Mouse (Mus musculus): ENCODE measurements at regions not wholly inside any gene's neighbourhood (a gene's known extent, or its start where the extent isn't known, plus 50 kb on each side); places are given as distances from the start of the nearest gene placed in this dataset.

GRCm38 (mm10) chr1:73618551-73619170, 505.6 kb downstream of the Tns1 start:
- peak; percentile 39 for DNase-seq (ENCODE audit: low spot score)

GRCm38 (mm10) chr1:73593653-73594385, 530.4 kb downstream of the Tns1 start:
- Histone ChIP-seq H3K36me3 (no peaks in the 10 kb centered on the region), H3K9me3 (no peaks in the 10 kb centered on the region)
- WGBS = 88% methylated on average over 9 of the region's 9 CpGs

More at GRCm38 (mm10) chr1:73618551-73619170, 505.6 kb downstream of the Tns1 start:
- no peak overlapping the region for H3K27ac ChIP-seq
- H3K4me3 ChIP-seq = no peak overlapping the region
- H3K4me1 ChIP-seq (replicated peaks) = no peaks in the 10 kb centered on the region
- H3K9me3 ChIP-seq = no peaks in the 10 kb centered on the region
- WGBS = 47% methylated on average over 4 of the region's 4 CpGs
- H3K27me3 ChIP-seq (ENCODE audit: insufficient read depth, poor library complexity, severe bottlenecking) = no peaks in the 10 kb centered on the region
- no peaks in the 10 kb centered on the region for H3K36me3 ChIP-seq

DNA sequence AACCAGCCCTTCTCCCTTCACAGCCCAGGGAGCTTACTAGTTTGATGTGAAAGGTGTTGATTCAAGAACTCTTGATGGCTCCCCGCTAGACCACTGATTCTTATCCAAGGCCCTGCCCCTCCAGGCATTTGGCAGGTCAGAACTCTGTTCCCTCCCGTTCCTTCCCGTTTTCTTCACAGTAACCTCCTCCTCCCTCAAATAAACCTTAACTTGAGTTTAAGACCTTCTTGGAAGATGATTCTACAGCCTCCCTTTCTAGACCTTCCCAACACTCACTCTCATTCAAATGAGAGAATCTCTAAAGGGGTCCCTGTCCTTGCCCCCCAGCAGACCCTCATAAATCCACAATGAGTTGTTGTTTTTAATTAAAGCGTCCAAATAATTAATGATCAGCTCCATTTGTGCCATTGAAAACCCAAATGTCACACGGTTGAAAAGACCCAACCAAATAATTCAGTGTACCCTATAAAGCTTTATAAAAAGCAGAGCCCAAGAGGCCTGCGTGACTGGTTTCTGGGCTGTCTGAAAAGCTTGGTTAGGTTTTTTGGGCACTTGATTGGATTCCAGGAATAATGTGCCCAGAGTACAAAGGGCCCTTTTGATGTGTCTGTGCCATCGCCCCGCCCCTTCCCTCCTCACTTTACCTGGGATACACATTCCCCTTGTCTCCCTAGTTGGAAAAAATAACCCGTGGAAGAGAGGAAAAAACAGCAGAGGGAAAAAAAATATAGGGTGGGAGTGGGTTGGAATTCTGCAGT, 532.7 kb downstream of the Tns1 start:
- H3K9me3 ChIP-seq = no peaks in the 10 kb centered on the region
- H3K27me3 ChIP-seq (ENCODE audit: insufficient read depth, poor library complexity, severe bottlenecking) = no peaks in the 10 kb centered on the region
- DNase-seq (ENCODE audit: low spot score) = no peak
- H3K4me3 ChIP-seq = no peak overlapping the region
- H3K36me3 ChIP-seq = no peaks in the 10 kb centered on the region
- 0 out of 2 replicates have a peak, but pooled peaks cover 6% of the 10 kb centered on the region for H3K4me1 ChIP-seq (replicated peaks)
- H3K27ac ChIP-seq = no peak overlapping the region
- 65% methylated on average over 9 of the region's 9 CpGs for WGBS

More at GRCm38 (mm10) chr1:73593653-73594385, 530.4 kb downstream of the Tns1 start:
- H3K4me1 ChIP-seq (replicated peaks) = 0 out of 2 replicates have a peak, but pooled peaks cover 6% of the 10 kb centered on the region
- no peaks in the 10 kb centered on the region for H3K27me3 ChIP-seq (ENCODE audit: insufficient read depth, poor library complexity, severe bottlenecking)
- no peak overlapping the region for H3K4me3 ChIP-seq
- no peak for DNase-seq (ENCODE audit: low spot score)
- no peak overlapping the region for H3K27ac ChIP-seq

DNA sequence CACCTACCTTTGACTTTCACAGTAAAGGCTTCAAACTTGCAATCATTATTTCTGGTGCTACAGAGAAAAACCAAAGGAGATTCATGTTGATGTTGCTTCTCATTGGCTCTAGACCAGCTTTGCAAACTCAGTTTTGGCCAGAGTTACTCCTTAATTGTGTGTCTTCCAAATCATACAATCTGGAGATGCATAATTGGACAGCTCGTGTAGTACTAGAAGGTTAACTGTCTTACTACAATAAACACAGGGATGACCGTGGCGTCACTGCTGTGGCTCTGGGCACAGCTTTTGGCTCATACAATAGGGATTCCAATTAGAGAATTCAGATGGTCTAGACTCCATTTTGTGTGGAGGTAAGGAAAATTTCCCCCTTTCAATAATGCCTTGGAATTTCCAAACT, 544.6 kb downstream of the Tns1 start:
- Histone ChIP-seq H3K27me3 (ENCODE audit: insufficient read depth, poor library complexity, severe bottlenecking) (no peaks in the 10 kb centered on the region), H3K4me3 (no peak overlapping the region), H3K4me1 (replicated peaks) (no peaks in the 10 kb centered on the region), H3K36me3 (no peaks in the 10 kb centered on the region), H3K27ac (no peak overlapping the region), H3K9me3 (no peaks in the 10 kb centered on the region)
- 91% methylated on average over 3 of the region's 3 CpGs for WGBS
- DNase-seq (ENCODE audit: low spot score) = no peak

DNA sequence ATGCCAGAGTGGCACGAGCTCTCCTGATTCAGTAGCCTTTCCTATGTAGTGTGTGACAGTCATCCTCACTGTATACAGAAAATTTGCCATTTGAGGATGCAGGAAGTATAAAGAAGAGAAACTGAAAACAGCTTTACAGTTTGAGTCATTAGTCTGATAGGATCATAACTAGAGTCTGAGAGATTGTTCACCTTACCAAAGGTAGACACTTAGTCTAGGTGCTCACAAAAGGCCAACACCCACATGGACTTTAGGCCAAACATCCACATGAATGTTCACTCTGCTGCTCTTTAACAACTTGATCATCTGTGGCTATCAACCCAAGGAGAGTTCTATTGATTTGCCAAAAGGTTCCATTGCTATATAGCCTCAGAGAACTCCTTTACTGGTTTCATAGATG, 547.2 kb downstream of the Tns1 start:
- no peaks in the 10 kb centered on the region for H3K27me3 ChIP-seq (ENCODE audit: insufficient read depth, poor library complexity, severe bottlenecking)
- no peaks in the 10 kb centered on the region for H3K9me3 ChIP-seq
- H3K4me3 ChIP-seq = no peak overlapping the region
- no peak for DNase-seq (ENCODE audit: low spot score)
- 94% methylated on average over 1 of the region's 1 CpGs for WGBS
- H3K4me1 ChIP-seq (replicated peaks) = no peaks in the 10 kb centered on the region
- no peaks in the 10 kb centered on the region for H3K36me3 ChIP-seq
- H3K27ac ChIP-seq = no peak overlapping the region

DNA sequence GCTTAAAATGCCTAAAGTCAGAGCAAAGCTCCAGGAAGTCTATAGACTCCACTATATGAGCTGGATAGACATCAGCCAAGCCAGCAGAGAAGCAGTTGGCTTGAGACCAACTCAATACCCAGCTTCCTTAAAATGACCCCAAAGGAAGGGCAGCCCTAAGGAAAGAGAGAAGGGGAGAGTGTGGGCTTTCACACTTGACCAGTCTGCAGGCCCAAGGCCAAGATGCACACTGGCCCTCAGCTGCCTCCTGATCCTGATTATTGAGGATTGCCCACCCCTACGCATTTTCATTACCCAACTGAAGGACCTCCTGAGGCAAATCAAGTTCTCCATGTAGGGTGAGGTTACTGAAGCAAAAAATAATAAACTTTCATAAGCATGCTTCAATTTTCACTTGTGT, 548.6 kb downstream of the Tns1 start:
- Histone ChIP-seq H3K27me3 (ENCODE audit: insufficient read depth, poor library complexity, severe bottlenecking) (no peaks in the 10 kb centered on the region), H3K4me1 (replicated peaks) (no peaks in the 10 kb centered on the region), H3K36me3 (no peaks in the 10 kb centered on the region), H3K4me3 (no peak overlapping the region), H3K9me3 (no peaks in the 10 kb centered on the region), H3K27ac (no peak overlapping the region)
- 73% methylated on average over 1 of the region's 1 CpGs for WGBS
- DNase-seq (ENCODE audit: low spot score) = no peak

GRCm38 (mm10) chr1:73570944-73571343, 553.3 kb downstream of the Tns1 start:
- Histone ChIP-seq H3K27ac (no peak overlapping the region), H3K36me3 (no peaks in the 10 kb centered on the region), H3K4me3 (no peak overlapping the region), H3K27me3 (ENCODE audit: insufficient read depth, poor library complexity, severe bottlenecking) (no peaks in the 10 kb centered on the region), H3K4me1 (replicated peaks) (no peaks in the 10 kb centered on the region), H3K9me3 (no peaks in the 10 kb centered on the region)
- DNase-seq (ENCODE audit: low spot score) = no peak
- 71% methylated on average over 3 of the region's 3 CpGs for WGBS

DNA sequence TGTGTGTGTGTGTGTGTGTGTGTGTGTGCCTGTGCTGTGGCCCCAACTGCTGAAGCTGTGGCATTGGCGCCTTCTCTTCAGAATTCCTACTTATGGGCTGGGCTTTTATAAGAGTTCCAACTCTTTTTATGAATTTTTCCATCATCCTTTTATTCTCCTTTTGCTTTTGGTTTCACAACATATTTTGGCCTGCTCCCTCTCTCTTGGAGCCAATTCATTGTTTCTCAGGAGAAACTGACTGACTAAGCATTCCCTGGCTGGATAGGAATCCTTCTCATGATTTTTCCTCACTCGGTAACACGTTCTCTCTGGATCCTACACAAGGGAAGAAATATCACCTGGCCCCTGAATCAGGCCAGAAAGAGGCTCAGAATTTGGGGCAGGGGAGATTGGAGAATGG, 551.1 kb upstream of the Tnp1 start:
- no peak for DNase-seq (ENCODE audit: low spot score)
- Histone ChIP-seq H3K27ac (no peak overlapping the region), H3K27me3 (ENCODE audit: insufficient read depth, poor library complexity, severe bottlenecking) (no peaks in the 10 kb centered on the region), H3K4me3 (no peak overlapping the region), H3K9me3 (peaks cover 5% of the 10 kb centered on the region; the same call in 1 of the 2 replicates), H3K36me3 (no peaks in the 10 kb centered on the region), H3K4me1 (replicated peaks) (no peaks in the 10 kb centered on the region)
- 88% methylated on average over 3 of the region's 3 CpGs for WGBS

- H3K27me3 ChIP-seq (ENCODE audit: insufficient read depth, poor library complexity, severe bottlenecking) = no peaks in the 10 kb centered on the region
- H3K4me3 ChIP-seq = no peak overlapping the region
- H3K9me3 ChIP-seq = peaks cover 5% of the 10 kb centered on the region; the same call in 1 of the 2 replicates
- no peak for DNase-seq (ENCODE audit: low spot score)
- no peaks in the 10 kb centered on the region for H3K4me1 ChIP-seq (replicated peaks)
- no peaks in the 10 kb centered on the region for H3K36me3 ChIP-seq
- no peak overlapping the region for H3K27ac ChIP-seq
- 85% methylated on average over 1 of the region's 1 CpGs for WGBS
Measured at GRCm38 (mm10) chr1:73560594-73560993, 544.9 kb upstream of the Tnp1 start.

GRCm38 (mm10) chr1:73547877-73548276, 532.2 kb upstream of the Tnp1 start:
- Histone ChIP-seq H3K9me3 (no peaks in the 10 kb centered on the region), H3K36me3 (no peaks in the 10 kb centered on the region), H3K4me1 (replicated peaks) (no peaks in the 10 kb centered on the region), H3K27me3 (ENCODE audit: insufficient read depth, poor library complexity, severe bottlenecking) (no peaks in the 10 kb centered on the region), H3K27ac (no peak overlapping the region), H3K4me3 (no peak overlapping the region)
- DNase-seq (ENCODE audit: low spot score) = no peak
- WGBS = 90% methylated on average over 3 of the region's 3 CpGs

- no peak overlapping the region for H3K4me3 ChIP-seq
- 65% methylated on average over 6 of the region's 6 CpGs for WGBS
- 0 out of 2 replicates have a peak, but pooled peaks cover 8% of the 10 kb centered on the region for H3K4me1 ChIP-seq (replicated peaks)
- H3K9me3 ChIP-seq = no peaks in the 10 kb centered on the region
- H3K27me3 ChIP-seq (ENCODE audit: insufficient read depth, poor library complexity, severe bottlenecking) = no peaks in the 10 kb centered on the region
- H3K36me3 ChIP-seq = no peaks in the 10 kb centered on the region
- DNase-seq (ENCODE audit: low spot score) = no peak
- H3K27ac ChIP-seq = no peak overlapping the region
Measured at GRCm38 (mm10) chr1:73545401-73545800, 529.7 kb upstream of the Tnp1 start.

DNA sequence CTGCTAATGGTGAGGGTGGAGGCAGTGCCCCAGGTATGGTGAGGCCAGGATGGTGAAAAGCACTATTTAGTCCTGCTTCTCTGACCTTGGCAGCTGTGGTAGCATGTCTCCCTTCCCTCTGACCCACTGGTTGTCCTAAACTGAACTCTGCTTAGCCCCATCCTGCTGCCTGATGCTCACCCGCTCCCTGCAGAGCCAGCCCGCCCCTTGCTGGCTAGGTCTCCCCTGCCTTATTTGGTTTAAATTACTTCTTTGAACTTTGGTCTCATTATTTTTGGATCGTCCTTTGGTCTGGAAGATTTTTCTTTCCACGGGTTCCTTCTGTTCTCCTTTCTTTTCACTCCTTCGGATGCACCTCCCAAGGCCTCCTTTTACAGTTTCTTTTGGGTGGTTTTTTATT, 525.7 kb upstream of the Tnp1 start:
- Histone ChIP-seq H3K4me1 (replicated peaks) (peaks cover 8% of the 10 kb centered on the region; the same call in 1 of the 2 replicates), H3K27ac (no peak overlapping the region), H3K27me3 (ENCODE audit: insufficient read depth, poor library complexity, severe bottlenecking) (no peaks in the 10 kb centered on the region), H3K36me3 (no peaks in the 10 kb centered on the region), H3K4me3 (no peak overlapping the region), H3K9me3 (no peaks in the 10 kb centered on the region)
- WGBS = 43% methylated on average over 5 of the region's 5 CpGs
- no peak for DNase-seq (ENCODE audit: low spot score)

DNA sequence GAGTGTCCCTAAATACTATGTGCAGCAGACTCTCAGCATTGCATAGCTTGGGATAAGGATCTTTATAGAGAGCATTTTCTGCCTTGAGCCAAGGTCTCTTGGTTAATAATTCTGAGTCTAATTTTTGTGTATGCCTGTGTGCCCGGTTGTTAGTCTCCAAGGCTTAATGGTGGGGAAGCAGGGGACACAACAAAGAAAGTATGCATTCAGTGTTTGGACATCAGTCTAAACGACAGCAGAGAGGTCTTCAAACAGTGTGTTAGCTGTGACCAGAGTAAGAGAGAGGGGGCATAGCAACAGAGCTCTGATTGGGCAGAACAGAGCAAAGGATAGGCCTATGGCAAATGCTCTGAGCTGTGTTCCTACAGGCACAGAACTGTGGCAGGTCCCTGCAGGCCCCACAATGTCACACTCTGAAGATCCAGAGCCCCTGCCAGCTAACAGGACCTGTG, 522.7 kb upstream of the Tnp1 start:
- whole genome bisulfite sequencing = 58% methylated on average over 2 of the region's 2 CpGs
- peak; percentile 20 for DNase-seq (ENCODE audit: low spot score)
- H3K27me3 ChIP-seq (ENCODE audit: insufficient read depth, poor library complexity, severe bottlenecking) = no peaks in the 10 kb centered on the region
- peak overlapping the region; percentile 13; the same call in 1 of the 2 replicates for H3K27ac ChIP-seq
- peaks cover 8% of the 10 kb centered on the region; the same call in 1 of the 2 replicates for H3K4me1 ChIP-seq (replicated peaks)
- H3K4me3 ChIP-seq = no peak overlapping the region
- no peaks in the 10 kb centered on the region for H3K36me3 ChIP-seq
- H3K9me3 ChIP-seq = no peaks in the 10 kb centered on the region
